Mouse (Mus musculus) kidney, adult 2 months (tissue): ENCODE measurements around the gene Iqsec1. TPM values are rescaled to one million over a fixed set of nuclear protein-coding genes. Genes with fewer than 3 reads are reported as not detected.

Experiments
- DNase-seq: peaks from one replicate; pipeline ENCODE4 v3.0.0; 2021
- H3K27ac ChIP-seq: fragments of 200-500 bp; 2 replicates; pipeline ENCODE4 v1.5.1; 2012; ENCODE audit warnings: low read depth, low read length, control low read depth, inconsistent platforms; ENCODE audit not compliant: insufficient read depth
- H3K27me3 ChIP-seq: fragments of 200-500 bp; replicated peaks from 2 replicates; pipeline ENCODE4 v1.6.1; 2012; ENCODE audit warnings: mild to moderate bottlenecking, moderate library complexity, low read length, inconsistent platforms; ENCODE audit not compliant: control insufficient read depth, insufficient read depth
- H3K36me3 ChIP-seq: fragments of 200-500 bp; 2 replicates; pipeline ENCODE4 v1.6.1; 2012; ENCODE audit warnings: mild to moderate bottlenecking, moderate library complexity, low read length, inconsistent platforms; ENCODE audit not compliant: control insufficient read depth, insufficient read depth
- H3K4me1 ChIP-seq: fragments of 200-500 bp; 2 replicates; pipeline ENCODE4 v1.6.1; 2011; ENCODE audit warnings: low read length; ENCODE audit not compliant: control insufficient read depth, insufficient read depth
- H3K4me3 ChIP-seq: fragments of 200-500 bp; 2 replicates; pipeline ENCODE4 v1.5.1; 2011; ENCODE audit warnings: mild to moderate bottlenecking, low read depth, low read length, control low read depth; ENCODE audit not compliant: insufficient read depth
- CTCF ChIP-seq: fragments of 200-500 bp; conservative IDR thresholded peaks from 2 replicates; pipeline ENCODE4 v1.5.1; 2011; ENCODE audit warnings: low read depth, mild to moderate bottlenecking, control low read depth, low read length, moderate library complexity, mixed read lengths; ENCODE audit not compliant: insufficient read depth, insufficient read length
- POLR2A ChIP-seq: fragments of 200-500 bp; IDR thresholded peaks from one replicate; pipeline ENCODE4 v1.6.1; 2011; ENCODE audit warnings: low read depth, low read length, control low read depth
- WGBS: fragments of 180-500 bp; shearing (Covaris S2); methylation state at CpG from one replicate; pipeline ENCODE4 v1.1.7; 2018; 5-methylcytosine and 5-hydroxymethylcytosine counted together
- polyA plus RNA-seq: library from polyadenylated mRNA; depleted of rRNA; stranded (reverse); fragments of >200 nt; gene quantifications from 2 replicates; pipeline ENCODE4 v1.2.3, GENCODE M21; 2012

Gene Iqsec1
- polyA plus RNA-seq, 1 experiment: 149 TPM

DNA sequence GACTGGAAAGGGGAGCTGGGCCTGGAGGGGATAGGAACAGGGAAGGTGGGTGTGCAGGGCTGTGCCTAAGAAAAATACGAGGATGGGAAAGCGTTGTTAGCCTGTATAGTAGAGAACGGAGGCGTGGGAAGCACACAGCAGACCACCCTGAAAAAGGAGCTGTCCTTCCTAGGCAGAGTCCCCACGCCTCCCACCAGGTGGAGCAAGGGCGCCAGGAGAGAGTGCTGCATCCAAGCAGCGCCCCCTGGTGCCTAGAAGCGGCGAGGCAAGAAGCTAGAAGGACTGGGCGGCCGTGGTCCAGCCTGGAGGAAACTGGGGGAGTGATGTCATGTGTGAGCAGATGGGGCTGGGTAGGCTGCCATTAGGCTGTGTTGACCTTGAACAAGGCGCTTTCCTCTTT, 251.1 kb downstream of the Iqsec1 start:
- WGBS: 0% methylated on average over 12 of the region's 12 CpGs
- H3K27ac ChIP-seq: peak overlapping the region; percentile 83
- H3K4me3 ChIP-seq: peak overlapping the region; percentile 68

DNA sequence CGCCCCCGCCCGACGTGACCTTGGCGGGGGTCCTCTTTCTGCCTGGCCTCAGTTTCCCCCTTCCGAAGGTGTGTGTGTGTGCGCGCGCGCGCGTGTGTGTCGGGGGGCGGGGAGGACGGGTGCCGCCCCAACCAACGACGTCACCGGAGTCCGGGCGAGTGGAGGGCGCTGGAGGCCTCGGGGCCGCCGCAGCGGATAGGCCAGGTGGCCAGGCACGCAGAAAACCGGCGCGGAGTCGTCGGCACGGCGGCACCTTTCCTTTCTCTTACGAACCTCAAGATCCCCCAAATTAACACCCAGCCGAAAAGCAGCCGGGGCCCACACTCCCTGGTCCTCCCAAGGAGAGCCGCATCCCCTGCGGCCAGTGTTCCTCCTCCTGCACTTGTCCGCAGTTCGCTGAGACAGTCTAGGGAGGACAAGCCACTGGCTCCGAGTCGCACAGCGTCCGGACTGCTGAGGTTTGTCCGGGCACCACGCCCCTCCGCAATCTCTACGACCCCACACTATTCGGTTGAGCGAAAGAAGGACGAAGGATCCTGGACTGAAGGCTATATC, 251.7 kb downstream of the Iqsec1 start:
- 1% methylated on average over 48 of the region's 52 CpGs for WGBS
- peak overlapping the region; percentile 83 for H3K27ac ChIP-seq
- DNase-seq: peak; percentile 83
- TF ChIP-seq POLR2A (no peak), CTCF (no peak)
- H3K27me3 ChIP-seq: no peaks in the 10 kb centered on the region
- peak overlapping the region; percentile 68 for H3K4me3 ChIP-seq
- H3K4me1 ChIP-seq: peaks cover 25% of the 10 kb centered on the region; the same call in 1 of the 2 replicates
- H3K36me3 ChIP-seq: no peaks in the 10 kb centered on the region

More for the DNA sequence above, 251.1 kb downstream of the Iqsec1 start:
- TF ChIP-seq CTCF: peak; percentile 100
- TF ChIP-seq POLR2A: no peak
- Histone ChIP-seq H3K36me3 (no peaks in the 10 kb centered on the region), H3K4me1 (peaks cover 21% of the 10 kb centered on the region; the same call in 1 of the 2 replicates), H3K27me3 (no peaks in the 10 kb centered on the region)
- peak; percentile 92 for DNase-seq

DNA sequence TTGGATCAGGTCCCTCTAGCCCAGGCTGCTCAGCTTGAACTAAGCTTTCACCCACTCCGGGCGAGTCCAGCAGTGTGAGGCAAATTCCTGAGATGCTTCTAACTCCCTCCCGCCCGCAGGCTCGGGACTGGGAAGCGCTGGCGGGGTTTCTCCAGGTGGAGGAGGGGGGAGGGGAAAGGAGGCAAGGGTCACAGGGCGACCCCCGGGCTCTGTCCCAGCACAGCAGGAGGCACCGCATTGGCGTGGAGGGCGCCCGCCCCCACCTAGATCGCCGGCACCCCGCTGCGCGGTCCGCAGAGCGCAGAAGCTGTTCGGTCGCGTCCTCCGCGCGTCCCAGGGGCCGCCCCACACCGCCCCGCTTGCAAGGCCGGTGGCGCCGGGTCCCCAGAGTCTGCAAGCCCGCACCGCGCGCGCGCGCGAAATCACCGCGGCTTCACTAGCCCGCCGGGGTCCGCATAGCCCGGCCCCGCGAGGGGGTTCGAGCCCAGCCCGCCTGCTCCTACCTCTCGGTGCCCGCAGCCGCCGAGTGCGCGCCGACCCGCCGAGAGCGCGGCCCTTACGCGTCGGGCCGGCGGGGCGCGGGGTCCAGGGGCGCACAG, 252.3 kb downstream of the Iqsec1 start:
- Histone ChIP-seq H3K4me3 (peak overlapping the region; percentile 68), H3K36me3 (no peaks in the 10 kb centered on the region), H3K27ac (peak overlapping the region; percentile 83), H3K4me1 (peaks cover 31% of the 10 kb centered on the region; the same call in 1 of the 2 replicates), H3K27me3 (no peaks in the 10 kb centered on the region)
- peak; percentile 30 for TF ChIP-seq POLR2A
- TF ChIP-seq CTCF: no peak
- 1% methylated on average over 68 of the region's 69 CpGs for WGBS
- DNase-seq: peak; percentile 87

DNA sequence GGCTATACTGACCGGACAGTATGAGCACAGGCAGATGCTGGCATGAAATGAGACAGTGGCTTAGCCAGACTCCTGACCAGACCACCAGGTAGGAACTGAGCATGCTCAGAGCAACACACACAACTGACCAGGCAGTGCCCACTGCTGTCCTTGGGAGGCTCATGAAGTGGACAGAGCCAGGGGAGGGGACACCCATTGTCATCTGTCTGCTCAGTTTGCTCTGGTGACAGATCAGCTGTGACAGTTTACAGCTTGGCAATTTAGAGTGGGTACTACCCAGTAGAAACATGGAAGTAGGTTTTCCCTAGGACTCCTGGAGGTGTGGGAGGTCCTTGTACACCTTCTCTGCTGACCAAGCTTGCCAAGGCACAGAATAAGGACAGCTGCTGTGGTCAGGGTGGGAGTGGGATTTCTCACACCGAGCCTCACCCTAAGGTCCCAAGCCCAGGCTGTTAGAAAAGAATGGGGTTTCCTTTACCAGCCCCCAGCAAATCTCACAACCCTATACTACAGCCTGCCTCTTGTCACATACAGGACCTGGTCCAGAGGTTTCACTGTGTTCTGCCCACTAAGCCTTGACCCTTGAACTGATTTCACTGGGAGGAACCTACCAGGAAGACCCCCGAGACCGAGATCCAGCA, 253.0 kb downstream of the Iqsec1 start:
- DNase-seq: no peak
- H3K4me1 ChIP-seq: peaks cover 37% of the 10 kb centered on the region; the same call in 1 of the 2 replicates
- H3K27me3 ChIP-seq: no peaks in the 10 kb centered on the region
- peak overlapping the region; percentile 68 for H3K4me3 ChIP-seq
- no peaks in the 10 kb centered on the region for H3K36me3 ChIP-seq
- H3K27ac ChIP-seq: peak overlapping the region; percentile 83
- 25% methylated on average over 4 of the region's 4 CpGs for WGBS
- TF ChIP-seq POLR2A (no peak), CTCF (no peak)

DNA sequence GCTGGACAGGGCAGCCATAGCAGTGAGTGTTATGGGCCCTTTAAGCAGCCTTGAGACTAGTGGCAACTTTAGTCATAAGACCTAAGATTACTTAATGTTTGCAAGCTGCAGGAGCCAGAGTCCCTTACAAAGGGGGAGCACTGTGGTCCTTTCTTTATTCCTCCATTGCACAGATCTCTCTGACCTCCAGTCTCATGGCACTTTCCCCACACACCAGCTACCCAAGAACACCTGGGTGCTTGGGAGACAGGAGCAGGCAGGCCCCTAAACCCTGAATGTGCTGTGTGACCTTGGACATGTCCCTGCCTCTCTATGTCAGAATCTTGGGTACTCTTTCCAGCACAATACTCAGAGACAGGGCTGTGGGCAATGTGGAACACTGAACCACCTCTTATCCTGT, 253.7 kb downstream of the Iqsec1 start:
- TF ChIP-seq POLR2A (no peak), CTCF (no peak)
- no peak for DNase-seq
- H3K27me3 ChIP-seq: no peaks in the 10 kb centered on the region
- peak overlapping the region; percentile 68 for H3K4me3 ChIP-seq
- no peaks in the 10 kb centered on the region for H3K36me3 ChIP-seq
- H3K4me1 ChIP-seq: peaks cover 40% of the 10 kb centered on the region; the same call in 1 of the 2 replicates
- peak overlapping the region; percentile 83 for H3K27ac ChIP-seq

DNA sequence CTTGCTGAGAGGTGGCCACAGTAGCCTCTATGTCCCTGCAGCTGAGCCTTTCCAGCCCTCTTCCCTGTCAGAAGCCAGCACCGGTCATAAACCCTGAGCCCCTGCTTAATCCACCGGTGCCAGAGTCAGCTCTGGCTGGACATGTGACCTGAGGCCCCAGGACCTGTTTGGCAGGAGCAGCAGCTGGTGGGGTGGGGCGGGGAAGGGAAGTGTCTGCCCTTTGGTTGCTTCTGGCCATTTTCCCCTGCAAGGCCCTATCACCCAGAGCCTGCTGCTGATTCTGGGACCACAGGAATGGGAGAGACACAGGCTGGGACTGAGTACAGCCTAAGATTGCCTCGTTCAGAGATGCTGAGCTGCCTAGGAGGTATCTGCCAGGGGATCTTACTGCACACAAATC, 257.2 kb downstream of the Iqsec1 start:
- Histone ChIP-seq H3K27ac (peak overlapping the region; percentile 90), H3K36me3 (no peaks in the 10 kb centered on the region), H3K4me3 (peak overlapping the region; percentile 16; the same call in 1 of the 2 replicates), H3K4me1 (peaks cover 50% of the 10 kb centered on the region; the same call in 1 of the 2 replicates), H3K27me3 (no peaks in the 10 kb centered on the region)
- TF ChIP-seq CTCF: no peak
- TF ChIP-seq POLR2A: no peak
- 18% methylated on average over 4 of the region's 4 CpGs for WGBS
- DNase-seq: peak; percentile 84

DNA sequence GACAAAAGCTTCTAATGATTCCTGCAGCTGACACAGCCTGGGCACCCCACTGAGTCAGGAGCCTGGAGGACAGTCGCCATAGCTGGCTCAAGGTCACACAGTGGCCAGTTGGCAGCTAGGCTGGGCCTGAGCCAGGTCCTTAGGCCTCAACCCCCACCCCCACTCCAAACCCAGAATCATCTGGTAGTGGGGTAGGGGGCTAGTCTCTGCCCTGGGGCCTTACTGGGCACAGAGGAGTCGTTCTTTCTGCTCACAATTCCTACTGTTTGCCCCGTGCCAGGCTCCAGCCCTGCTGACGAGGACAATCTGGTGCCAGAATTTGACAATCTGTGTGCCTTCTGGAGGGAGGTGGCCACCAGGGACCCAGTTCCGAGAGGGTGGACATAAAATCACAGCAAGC, 258.7 kb downstream of the Iqsec1 start:
- DNase-seq: peak; percentile 47
- H3K4me3 ChIP-seq: no peak overlapping the region

More for the DNA sequence above, 258.7 kb downstream of the Iqsec1 start:
- Histone ChIP-seq H3K27ac (peak overlapping the region; percentile 90), H3K27me3 (no peaks in the 10 kb centered on the region), H3K36me3 (no peaks in the 10 kb centered on the region), H3K4me1 (peaks cover 47% of the 10 kb centered on the region; the same call in 1 of the 2 replicates)
- no peak for TF ChIP-seq CTCF
- TF ChIP-seq POLR2A: no peak
- WGBS: 48% methylated on average over 5 of the region's 5 CpGs
